Mouse (Mus musculus): Measurements from ENCODE around the gene Rnf7. TPM values are rescaled to one million over a fixed set of nuclear protein-coding genes. Genes with fewer than 3 reads are reported as not detected.

Gene Rnf7
- 6.1 and 15.4 TPM in 2 replicates for polyA plus RNA-seq (2012; ENCODE audit: low replicate concordance)

DNA sequence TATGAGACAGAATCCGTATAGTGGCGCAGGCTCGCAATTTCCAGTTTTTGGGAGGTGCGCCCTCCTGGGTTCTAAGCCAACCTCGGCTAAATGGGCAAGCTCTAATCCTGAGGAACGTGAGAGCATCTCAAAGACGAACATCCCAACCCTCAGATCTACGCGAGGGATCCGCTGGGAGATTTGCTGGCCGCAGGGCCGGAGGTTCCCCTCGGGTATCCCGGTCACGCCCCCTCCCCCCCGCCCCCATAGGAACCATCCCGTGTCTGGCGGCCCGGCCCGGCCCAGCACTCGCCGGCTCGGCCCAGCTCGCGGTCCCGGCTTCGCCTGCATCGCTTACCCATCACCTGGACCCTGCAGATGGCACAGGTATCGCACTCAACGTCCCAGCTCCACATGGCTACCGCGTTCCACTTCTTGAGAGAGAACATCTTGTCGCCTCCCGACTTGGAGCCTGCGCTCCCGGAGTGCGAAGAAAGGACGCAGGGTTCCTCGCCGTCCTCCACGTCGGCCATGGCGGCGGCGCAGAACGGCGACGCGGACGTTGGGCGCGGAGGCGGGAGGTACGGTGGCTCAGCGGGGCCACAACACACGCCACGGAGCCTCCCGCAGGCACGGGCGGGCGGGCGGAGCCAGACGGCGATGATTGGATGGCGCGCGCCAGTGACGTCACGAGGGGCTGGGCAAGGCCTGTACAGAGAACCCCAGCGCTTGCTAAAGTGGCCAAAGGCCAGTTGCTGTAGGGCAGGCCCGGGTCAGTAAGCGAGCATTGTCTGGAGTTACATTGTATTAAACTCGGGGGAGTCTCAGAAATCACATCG, at the start of gene Rnf7:
TSS of gene Rnf7 (minus strand) at position 605 of the 818 bp plus-strand sequence.

DNA sequence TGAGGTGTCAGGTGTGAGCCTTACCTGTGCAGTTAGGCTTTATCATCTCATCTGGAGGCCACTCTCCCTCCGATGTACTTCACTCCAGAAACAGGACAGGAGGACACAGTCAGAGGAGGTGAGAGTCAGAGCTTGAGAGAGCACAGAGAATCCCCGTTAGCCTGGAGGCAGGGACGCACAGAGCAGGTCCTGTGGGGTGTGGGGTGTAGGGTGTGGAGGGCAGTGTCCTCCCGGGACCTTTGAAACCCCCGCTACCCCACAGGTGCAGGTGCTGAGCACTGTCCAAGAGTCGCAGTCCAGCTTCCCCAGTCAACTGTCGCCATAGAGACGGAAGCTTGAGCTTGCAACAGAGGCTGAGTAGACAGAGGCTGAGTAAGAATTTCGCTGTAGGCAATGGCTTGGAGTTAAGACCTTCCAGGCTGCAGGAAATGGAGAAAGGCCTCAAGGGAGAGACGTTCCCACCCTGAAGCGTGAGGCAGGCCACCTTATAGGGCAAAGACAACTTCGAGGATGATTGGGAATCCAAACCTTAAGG, 46.6 kb upstream of the Rnf7 start, which contains the start of gene Gm28729:
TSS of gene Gm28729 (minus strand) at position 293 of the 535 bp plus-strand sequence.

Other genes starting within 250 kb of the Rnf7 start
- gene Atp1b3, start 114.2 kb downstream of the Rnf7 start, polyA plus RNA-seq (2012; ENCODE audit: low replicate concordance), result 181 and 203 TPM in 2 replicates
- 0.15 TPM in 1 of 2 replicates, not detected in the other for gene Gm28729, start 46.6 kb upstream of the Rnf7 start, polyA plus RNA-seq (2012; ENCODE audit: low replicate concordance)
- gene Rasa2, start 152.9 kb upstream of the Rnf7 start, polyA plus RNA-seq (2012; ENCODE audit: low replicate concordance), result 0.56 and 0.59 TPM in 2 replicates